Mouse (Mus musculus) adrenal gland, adult 2 months (tissue): ENCODE data around the gene Tnfrsf8. TPM values are rescaled to one million over a fixed set of nuclear protein-coding genes. Genes with fewer than 3 reads are reported as not detected.
A peak's percentile ranks its signal among the peaks of the same experiment; 100 is the strongest.

Experiments
- DNase-seq: peaks from one replicate; pipeline ENCODE4 v3.0.0; 2021
- polyA plus RNA-seq: library from polyadenylated mRNA; depleted of rRNA; stranded (reverse); fragments of >200 nt; gene quantifications from 2 replicates; pipeline ENCODE4 v1.2.3, GENCODE M21; 2012; rRNA removed
- total RNA-seq, 2 experiments: library from RNA; stranded (reverse); gene quantifications; 2 replicates each; pipeline ENCODE4 v1.2.3; 2021

The Tnfrsf8 gene
- total and polyA plus RNA-seq, 3 experiments, result 0.28 to 0.40 (median 0.28) TPM

DNA sequence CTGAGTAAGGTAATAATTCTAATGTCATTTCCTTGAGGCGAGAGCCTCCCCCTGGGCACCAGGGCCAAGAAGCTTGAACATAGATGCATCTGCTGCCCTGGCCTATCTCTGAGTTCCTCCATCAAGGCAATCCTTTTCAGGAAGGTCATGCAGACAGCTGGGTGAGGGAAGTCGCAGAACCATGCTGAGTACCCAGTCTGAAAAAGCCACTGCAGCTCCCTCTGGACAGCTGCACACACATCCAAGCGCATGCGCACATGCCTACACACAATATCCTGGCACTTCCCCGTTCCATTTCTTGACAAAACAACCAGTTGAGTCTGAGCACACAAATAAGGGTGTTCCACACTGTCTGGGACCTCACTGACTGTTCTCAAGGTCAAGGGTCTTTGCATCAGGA lies 83.2 kb downstream of the Tnfrsf8 start:
- no peak for DNase-seq

DNA sequence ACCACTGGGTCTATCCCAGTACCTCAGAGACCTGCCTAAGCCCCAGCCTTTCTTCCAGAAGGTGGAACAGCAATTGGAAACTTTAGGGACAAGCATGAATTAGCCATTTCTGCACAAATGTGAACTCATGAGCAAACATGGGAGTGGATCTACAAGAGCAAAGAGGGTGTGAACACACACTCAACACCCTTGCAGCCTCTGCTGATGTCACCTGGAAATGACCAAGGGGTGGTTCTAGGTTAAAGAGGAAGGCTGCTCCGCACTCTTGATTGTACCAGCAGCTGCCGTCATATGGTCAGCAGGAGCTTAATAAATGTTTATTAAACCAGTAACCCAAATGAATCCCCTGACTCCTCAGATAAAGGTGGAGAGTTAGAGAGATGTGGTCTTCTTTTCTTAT lies 84.3 kb downstream of the Tnfrsf8 start:
- no peak for DNase-seq

DNA sequence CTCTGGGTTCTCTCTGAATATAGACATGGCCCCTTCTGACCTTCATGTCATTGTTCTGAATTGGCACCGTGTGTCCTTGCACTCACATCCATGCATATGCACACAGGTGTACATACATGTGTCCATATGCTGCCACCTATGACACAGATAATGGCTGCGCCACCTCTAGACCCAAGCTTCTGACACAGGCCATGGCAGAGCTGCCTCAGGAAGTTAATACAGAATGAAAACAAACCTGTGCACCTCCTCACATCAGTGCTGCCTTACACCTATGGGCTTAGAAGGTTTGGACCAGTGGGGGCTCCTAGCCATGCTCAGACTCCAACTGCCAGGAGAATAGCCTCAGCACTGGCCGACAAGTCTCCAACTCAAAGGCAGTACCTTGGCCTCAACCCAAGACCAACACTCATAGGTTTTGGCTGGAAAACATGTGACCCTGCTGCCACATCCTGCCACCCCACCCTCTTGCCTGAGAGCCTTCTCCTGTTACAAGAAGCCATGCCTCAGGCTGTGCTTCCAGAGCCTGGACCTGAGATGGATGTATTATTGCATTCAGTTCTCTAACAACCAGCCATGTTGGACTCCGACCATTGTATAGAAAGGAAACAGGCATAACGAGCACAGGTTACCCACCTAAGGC lies 85.3 kb downstream of the Tnfrsf8 start:
- DNase-seq, result no peak

DNA sequence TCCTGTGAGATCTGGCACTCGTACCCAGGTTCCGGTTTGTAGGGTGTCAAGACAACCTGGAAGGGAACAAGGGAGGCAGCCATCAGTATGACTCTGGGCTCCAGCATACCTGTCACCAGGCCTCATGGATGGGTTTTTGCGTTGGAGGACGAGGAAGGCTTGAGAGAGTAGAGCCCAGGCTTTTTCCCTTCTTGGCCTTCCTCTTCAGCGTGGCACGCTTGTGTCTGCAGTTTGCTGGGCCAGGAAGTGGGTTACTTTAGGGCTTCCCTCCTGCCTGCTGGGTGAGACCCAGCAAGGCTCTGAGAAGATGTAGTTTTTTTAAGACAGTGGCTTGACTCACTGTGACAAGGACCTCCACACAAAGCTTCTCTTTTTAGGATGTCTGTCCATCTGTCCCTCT lies 85.9 kb downstream of the Tnfrsf8 start:
- DNase-seq, result no peak

DNA sequence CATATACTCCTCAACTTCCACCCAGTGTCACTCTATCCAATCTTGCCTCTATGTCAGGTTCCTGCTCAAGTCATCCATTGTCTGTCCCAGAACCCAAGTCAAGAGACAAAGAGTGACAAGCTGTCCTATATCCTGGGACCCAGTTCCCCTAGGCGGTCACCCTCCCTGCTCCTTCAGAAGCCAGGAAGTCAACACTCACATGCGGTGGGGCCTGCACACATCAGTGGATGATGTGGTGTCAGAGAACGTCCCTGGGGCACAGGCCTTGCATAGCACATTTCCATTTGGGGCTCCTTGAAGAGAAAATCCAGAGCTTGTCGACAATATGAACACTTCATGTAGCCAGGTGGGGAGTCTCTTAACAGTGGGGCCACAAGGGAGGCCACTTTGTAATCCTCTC lies 90.4 kb downstream of the Tnfrsf8 start:
- no peak for DNase-seq

DNA sequence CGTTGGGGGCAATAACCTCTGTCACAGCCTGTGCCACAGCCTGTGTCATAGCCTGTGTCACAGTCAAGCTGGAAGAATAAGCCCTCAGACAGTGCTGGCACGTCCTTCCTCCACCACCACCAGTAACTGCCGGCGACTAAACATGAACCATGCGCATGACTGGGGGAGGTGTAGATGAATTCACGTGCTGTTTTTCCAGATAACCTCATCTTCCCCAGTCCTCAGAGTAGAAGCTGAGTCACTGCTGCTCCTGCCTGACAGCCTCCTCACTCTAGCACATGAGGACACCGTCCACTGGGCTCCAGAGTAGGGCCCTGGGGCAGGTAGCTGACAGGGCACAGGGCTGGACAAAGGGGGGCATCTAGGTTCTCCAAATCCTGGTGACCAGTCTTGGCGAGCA lies 92.9 kb downstream of the Tnfrsf8 start:
- DNase-seq, result no peak

DNA sequence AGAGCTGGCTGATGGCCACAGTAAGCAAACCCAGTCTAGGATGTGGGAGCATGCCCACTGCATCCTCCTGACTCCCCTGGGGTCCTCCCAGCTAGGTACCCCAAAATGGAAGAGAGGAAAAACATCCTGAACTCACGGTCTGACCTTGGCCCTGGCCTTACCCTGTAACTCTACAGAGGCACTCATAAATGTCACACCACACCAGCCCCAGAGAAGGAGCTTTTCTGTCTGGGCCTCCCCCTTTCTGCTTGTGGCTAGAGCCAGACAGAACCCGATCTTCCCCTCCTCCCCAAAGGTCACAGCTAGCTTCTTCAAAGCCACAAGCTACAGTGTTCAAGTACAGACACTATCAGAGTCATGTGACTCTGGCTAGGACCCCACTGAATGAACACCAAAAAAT lies 93.6 kb downstream of the Tnfrsf8 start:
- DNase-seq, result no peak

DNA sequence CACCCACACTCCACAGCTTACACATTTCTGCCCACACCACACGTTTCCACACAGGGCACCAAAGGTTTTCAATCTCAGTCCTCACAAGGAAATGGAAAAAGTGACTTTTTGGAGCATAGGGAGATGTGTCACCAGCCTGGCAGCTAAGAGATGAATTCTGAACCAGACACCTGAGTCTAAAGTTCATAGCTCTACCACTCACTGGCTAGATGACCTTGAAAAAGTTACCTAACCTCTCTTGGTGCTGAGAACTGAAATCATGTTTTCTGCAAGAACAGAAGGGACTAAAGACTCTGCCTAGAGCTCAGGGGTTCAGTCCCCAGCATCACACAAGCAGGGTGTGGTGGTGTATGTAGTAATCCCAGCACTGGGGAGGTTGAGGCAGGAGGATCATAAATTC lies 95.0 kb downstream of the Tnfrsf8 start:
- DNase-seq, result no peak

DNA sequence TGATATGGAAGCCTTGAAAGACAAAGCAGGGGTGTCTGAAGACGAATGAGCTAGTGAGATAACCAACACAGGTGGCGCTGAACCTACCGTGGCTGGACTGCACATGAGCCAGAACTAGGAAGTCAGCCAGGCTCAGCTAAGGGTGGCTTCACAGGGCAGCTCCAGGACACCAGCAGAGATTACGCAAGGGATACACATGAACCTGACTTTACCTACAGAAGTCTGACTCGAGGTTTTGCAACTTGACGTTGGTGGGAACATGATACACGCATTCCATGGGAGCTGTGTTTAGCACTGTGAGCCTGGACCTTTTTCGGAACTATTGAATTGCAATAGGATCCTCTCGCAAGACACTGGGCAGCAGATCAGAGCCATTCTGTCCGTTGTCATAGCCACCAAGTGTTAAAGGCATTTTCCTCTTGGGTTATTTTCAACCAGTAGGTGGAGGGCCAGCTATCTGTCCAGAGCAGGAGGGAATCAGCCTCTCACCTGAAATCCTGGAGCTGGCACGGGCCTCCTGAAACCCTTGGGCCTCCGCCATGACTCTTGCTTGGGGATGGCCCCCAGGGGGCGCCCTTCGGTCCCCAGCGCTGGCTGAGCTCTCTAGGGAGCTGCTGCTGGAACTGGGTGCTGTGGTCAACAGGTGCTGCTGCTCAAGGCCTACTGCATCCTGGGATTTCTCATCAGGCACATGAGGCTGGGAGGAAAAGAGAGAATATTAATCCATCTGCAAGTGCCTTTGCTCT lies 95.6 kb downstream of the Tnfrsf8 start:
- peak; percentile 56 for DNase-seq

DNA sequence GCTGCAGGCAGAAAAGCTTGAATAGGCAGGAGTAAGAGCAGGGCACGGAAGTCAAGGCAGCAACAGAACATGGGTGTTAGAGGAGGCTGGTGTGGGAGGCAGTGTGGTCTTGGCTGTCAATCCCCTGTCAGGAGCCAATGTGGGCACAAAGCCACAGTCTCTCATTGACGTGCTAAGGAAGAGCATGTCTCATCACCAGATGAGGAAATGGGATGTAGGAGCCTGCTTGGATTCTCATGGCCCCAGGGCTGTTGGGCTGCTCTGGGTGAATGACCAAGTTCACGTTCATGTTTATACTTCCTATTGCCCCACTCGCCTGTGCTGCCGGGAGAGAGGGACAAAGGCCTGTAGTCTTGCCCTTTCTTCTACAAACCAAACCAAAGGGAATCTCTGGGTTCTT lies 97.1 kb downstream of the Tnfrsf8 start:
- DNase-seq, result no peak

Other genes with a start within 250 kb of the Tnfrsf8 start
- gene Vps13d, start 120.2 kb downstream of the Tnfrsf8 start, total RNA-seq, result 10 to 100 TPM; 49.7 to 56.2 TPM
- gene Vps13d, start 120.2 kb downstream of the Tnfrsf8 start, polyA plus RNA-seq, result 10.2 and 13.3 TPM in 2 replicates
- gene Tnfrsf1b, start 68.3 kb downstream of the Tnfrsf8 start, total RNA-seq, result 10 to 100 TPM in 1 of 2 experiments, 1 to 10 TPM in 1; 6.9 to 10.6 TPM
- gene Tnfrsf1b, start 68.3 kb downstream of the Tnfrsf8 start, polyA plus RNA-seq, result 13.2 and 14.7 TPM in 2 replicates
- under 1 TPM; 0.48 to 0.75 TPM for gene Zfp990, start 195.6 kb upstream of the Tnfrsf8 start, total RNA-seq
- gene Zfp990, start 195.6 kb upstream of the Tnfrsf8 start, polyA plus RNA-seq, result not detected in 2 replicates